Mouse (Mus musculus): ENCODE measurements around the gene Ndufb2. TPM values are rescaled to one million over a fixed set of nuclear protein-coding genes. Genes with fewer than 3 reads are reported as not detected.
A peak's percentile ranks its signal among the peaks of the same experiment; 100 is the strongest.

The Ndufb2 gene
- polyA plus RNA-seq, 1 experiment from 2014 or later = 418 TPM

- H3K27me3 ChIP-seq (replicated peaks) = no peaks in the 10 kb centered on the region
- no peak overlapping the region for H3K4me3 ChIP-seq
- 93% methylated on average over 4 of the region's 4 CpGs for WGBS
- no peak for ATAC-seq (replicated peaks)
- H3K36me3 ChIP-seq (replicated peaks) = peaks cover 15% of the 10 kb centered on the region
- H3K27ac ChIP-seq = peak overlapping the region; percentile 92; the same call in 1 of the 2 replicates
- peaks cover 19% of the 10 kb centered on the region for H3K4me1 ChIP-seq
- H3K4me2 ChIP-seq = no peak overlapping the region
- no peak overlapping the region for H3K9ac ChIP-seq
- H3K9me3 ChIP-seq = no peaks in the 10 kb centered on the region
Observed at GRCm38 (mm10) chr6:39591481-39591880, 893 bp upstream of the Ndufb2 start.

DNA sequence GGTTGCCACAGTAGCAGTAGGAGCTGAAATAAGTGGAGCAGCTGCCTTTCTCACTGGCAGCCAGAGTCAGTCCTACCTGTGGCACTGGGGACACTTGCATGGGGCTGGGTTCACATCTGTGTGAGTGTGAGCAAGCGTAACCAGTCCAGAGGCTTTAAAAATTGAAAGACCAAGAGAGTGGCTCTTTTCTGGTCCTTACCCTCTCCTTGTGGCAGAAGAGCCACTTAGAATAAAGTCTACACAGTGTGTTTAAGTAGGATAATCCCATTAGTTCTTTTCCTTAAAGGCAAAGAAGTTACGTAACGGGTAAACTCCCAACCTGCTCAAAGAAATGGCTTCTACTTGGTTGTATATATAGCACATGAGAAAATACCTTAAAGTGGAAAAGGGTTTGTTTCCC, 8.5 kb downstream of the Ndufb2 start:
- Histone ChIP-seq H3K4me3 (no peak overlapping the region), H3K27ac (no peak overlapping the region), H3K9ac (no peak overlapping the region), H3K27me3 (replicated peaks) (no peaks in the 10 kb centered on the region), H3K4me2 (no peak overlapping the region), H3K36me3 (replicated peaks) (peaks cover 30% of the 10 kb centered on the region), H3K4me1 (no peaks in the 10 kb centered on the region), H3K9me3 (no peaks in the 10 kb centered on the region)
- WGBS = 90% methylated on average over 3 of the region's 3 CpGs
- no peak for ATAC-seq (replicated peaks)

DNA sequence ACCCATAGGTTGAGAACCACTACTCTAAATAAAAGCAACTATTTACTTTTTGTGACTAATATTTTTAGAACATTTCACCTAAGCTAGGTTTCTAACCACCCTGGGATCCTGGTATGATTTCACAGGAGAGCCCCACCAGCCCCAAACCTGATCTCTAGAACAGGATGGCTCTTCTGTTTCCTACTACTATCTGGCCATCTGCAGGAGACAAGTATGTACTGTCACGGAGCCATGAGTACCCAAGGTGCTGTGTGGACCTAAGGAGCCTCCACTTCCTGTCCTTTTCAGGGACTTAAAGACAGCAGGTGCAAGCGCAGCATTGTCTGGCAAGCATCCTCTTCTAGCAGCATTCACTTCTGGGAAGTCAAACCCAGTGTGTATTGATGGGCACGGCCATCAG, 9.5 kb downstream of the Ndufb2 start:
- Histone ChIP-seq H3K27ac (no peak overlapping the region), H3K9ac (no peak overlapping the region), H3K27me3 (replicated peaks) (no peaks in the 10 kb centered on the region), H3K4me1 (no peaks in the 10 kb centered on the region), H3K4me2 (no peak overlapping the region), H3K36me3 (replicated peaks) (peaks cover 30% of the 10 kb centered on the region), H3K4me3 (no peak overlapping the region), H3K9me3 (no peaks in the 10 kb centered on the region)
- WGBS = 86% methylated on average over 3 of the region's 3 CpGs
- no peak for ATAC-seq (replicated peaks)

DNA sequence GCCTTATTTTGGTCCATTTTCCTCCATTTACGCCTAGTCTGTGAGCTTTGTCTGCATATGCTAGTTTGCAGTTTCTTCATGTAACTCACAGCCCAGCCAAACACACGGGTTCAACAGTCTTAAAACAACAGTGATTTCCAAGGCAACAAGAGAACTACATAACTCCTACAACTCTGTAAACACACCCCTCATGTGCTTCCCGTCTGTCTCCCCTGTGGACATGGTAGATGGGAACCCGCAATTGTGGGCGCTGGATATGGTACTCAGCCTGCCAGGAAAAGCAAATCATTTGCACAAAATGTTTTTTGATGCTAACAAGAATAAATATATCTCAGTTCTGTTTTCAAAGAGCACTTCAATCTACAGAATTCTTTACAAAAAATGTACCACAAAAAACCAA, 12.2 kb downstream of the Ndufb2 start:
- Histone ChIP-seq H3K4me2 (no peak overlapping the region), H3K9me3 (no peaks in the 10 kb centered on the region), H3K27me3 (replicated peaks) (no peaks in the 10 kb centered on the region), H3K4me1 (no peaks in the 10 kb centered on the region), H3K27ac (no peak overlapping the region), H3K4me3 (no peak overlapping the region), H3K36me3 (replicated peaks) (peaks cover 11% of the 10 kb centered on the region), H3K9ac (no peak overlapping the region)
- ATAC-seq (replicated peaks) = no peak
- 79% methylated on average over 5 of the region's 5 CpGs for WGBS

DNA sequence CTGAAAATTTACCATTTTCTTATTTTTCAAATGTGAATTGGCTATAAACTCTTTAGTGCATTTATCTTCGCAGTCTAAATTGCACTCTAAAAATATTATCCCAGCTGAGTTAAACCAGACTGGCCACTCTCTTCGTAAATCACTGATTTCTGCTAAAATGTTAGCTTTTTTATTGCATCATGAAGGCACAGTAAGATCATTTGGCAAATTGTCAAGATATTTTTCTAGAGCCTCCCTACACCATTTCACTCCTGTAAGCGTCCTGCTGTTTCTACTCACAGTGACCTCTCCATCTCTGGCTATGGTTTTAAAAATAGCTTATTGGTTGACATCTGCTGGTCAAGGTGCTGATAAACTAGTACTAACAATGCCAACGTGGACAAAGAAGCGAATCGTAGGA, 13.7 kb downstream of the Ndufb2 start:
- Histone ChIP-seq H3K9ac (no peak overlapping the region), H3K27ac (no peak overlapping the region), H3K4me1 (no peaks in the 10 kb centered on the region), H3K36me3 (replicated peaks) (peaks cover 5% of the 10 kb centered on the region; the same call in 1 of the 2 replicates), H3K27me3 (replicated peaks) (no peaks in the 10 kb centered on the region), H3K4me3 (no peak overlapping the region), H3K9me3 (no peaks in the 10 kb centered on the region), H3K4me2 (no peak overlapping the region)
- 91% methylated on average over 6 of the region's 6 CpGs for WGBS
- ATAC-seq (replicated peaks) = no peak

DNA sequence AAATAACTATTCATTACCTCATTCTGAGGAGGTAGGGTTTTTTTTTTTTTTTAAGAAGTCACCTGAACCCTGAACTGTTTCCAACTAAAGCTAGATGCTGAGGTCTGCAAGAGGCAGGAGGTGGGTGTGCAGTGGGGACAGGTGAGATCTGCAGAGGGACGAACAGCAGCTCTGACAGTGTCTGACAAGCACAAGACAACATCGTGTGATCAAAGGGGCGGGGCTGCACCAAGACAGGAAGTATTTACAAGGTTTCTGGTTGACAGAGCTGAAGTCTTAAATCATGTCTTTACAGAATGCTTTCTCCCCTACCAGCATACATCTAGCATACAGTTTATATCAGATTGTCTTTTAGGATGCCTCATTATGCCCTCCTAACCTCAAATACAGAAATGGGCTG, 14.5 kb downstream of the Ndufb2 start:
- no peak overlapping the region for H3K27ac ChIP-seq
- no peak overlapping the region for H3K9ac ChIP-seq
- no peaks in the 10 kb centered on the region for H3K27me3 ChIP-seq (replicated peaks)
- ATAC-seq (replicated peaks) = no peak
- peaks cover 5% of the 10 kb centered on the region; the same call in 1 of the 2 replicates for H3K36me3 ChIP-seq (replicated peaks)
- no peaks in the 10 kb centered on the region for H3K4me1 ChIP-seq
- H3K4me2 ChIP-seq = no peak overlapping the region
- 76% methylated on average over 3 of the region's 3 CpGs for WGBS
- H3K4me3 ChIP-seq = no peak overlapping the region
- no peaks in the 10 kb centered on the region for H3K9me3 ChIP-seq

DNA sequence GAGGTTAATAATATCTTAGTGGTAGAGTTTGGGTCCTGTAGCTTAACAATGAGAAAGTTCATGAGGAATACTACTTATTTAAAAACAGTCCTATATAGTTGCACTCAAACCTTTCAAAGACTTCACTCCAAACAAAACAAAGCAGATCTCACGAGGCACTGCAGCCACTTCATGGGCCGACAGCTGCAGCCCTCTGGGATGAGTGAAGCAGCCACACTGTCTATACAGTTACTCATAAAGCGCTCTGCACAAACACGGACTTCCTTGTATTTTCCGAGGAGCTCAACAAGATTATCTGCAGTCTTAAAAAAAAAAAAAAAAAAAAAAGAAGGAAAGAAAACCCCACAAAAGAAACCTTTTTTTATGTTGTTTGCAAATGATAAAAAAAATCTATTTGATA, 15.0 kb downstream of the Ndufb2 start:
- Histone ChIP-seq H3K4me2 (no peak overlapping the region), H3K4me1 (no peaks in the 10 kb centered on the region), H3K27me3 (replicated peaks) (no peaks in the 10 kb centered on the region), H3K9me3 (no peaks in the 10 kb centered on the region), H3K27ac (no peak overlapping the region), H3K9ac (no peak overlapping the region), H3K36me3 (replicated peaks) (peaks cover 5% of the 10 kb centered on the region; the same call in 1 of the 2 replicates), H3K4me3 (no peak overlapping the region)
- WGBS = 74% methylated on average over 5 of the region's 5 CpGs
- ATAC-seq (replicated peaks) = no peak

DNA sequence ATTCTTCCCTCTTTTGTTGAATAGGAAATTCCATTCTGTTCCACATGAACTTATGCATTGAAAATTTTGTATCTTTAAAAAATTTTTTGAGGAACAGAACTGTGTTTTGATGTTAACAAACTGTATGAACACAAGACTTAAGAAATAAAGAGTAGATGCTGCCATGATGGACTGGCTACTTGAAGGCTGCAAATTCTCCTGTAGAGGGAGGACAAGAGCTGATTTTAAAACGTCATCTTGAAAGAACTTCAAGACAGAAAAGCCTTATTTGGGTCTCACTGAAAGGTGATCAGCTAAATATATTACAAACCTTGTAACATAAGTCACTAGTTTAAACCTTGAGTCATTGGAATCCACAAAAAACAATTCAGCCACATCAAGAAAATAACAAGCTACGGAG, 17.8 kb downstream of the Ndufb2 start:
- ATAC-seq (replicated peaks) = no peak
- H3K4me1 ChIP-seq = no peaks in the 10 kb centered on the region
- no peak overlapping the region for H3K4me3 ChIP-seq
- H3K9me3 ChIP-seq = no peaks in the 10 kb centered on the region
- no peak overlapping the region for H3K9ac ChIP-seq
- no peak overlapping the region for H3K4me2 ChIP-seq
- 74% methylated on average over 2 of the region's 2 CpGs for WGBS
- H3K27ac ChIP-seq = no peak overlapping the region
- peaks cover 12% of the 10 kb centered on the region for H3K36me3 ChIP-seq (replicated peaks)
- H3K27me3 ChIP-seq (replicated peaks) = no peaks in the 10 kb centered on the region

- H3K4me2 ChIP-seq = no peak overlapping the region
- H3K36me3 ChIP-seq (replicated peaks) = peaks cover 21% of the 10 kb centered on the region
- H3K9me3 ChIP-seq = no peaks in the 10 kb centered on the region
- 89% methylated on average over 2 of the region's 2 CpGs for WGBS
- no peak overlapping the region for H3K4me3 ChIP-seq
- no peak overlapping the region for H3K9ac ChIP-seq
- H3K27ac ChIP-seq = no peak overlapping the region
- no peaks in the 10 kb centered on the region for H3K27me3 ChIP-seq (replicated peaks)
- ATAC-seq (replicated peaks) = no peak
- no peaks in the 10 kb centered on the region for H3K4me1 ChIP-seq
Observed at GRCm38 (mm10) chr6:39611296-39611695, 18.9 kb downstream of the Ndufb2 start.

Other genes starting within 250 kb of the Ndufb2 start
- 62.8 and 65.8 TPM in 2 replicates for gene Slc37a3, start 214.9 kb upstream of the Ndufb2 start, polyA plus RNA-seq (2015; fragmentation: Nextera tagmentation; extraction: Ambion mirVana)
- gene Rab19, start 211.4 kb upstream of the Ndufb2 start, polyA plus RNA-seq (2015; fragmentation: Nextera tagmentation; extraction: Ambion mirVana) = 0.31 and 0.36 TPM in 2 replicates
- 269 TPM in 2 replicates for gene Mkrn1, start 172.1 kb upstream of the Ndufb2 start, polyA plus RNA-seq (2015; fragmentation: Nextera tagmentation; extraction: Ambion mirVana)
- gene Dennd2a, start 34.7 kb upstream of the Ndufb2 start, polyA plus RNA-seq (2015; fragmentation: Nextera tagmentation; extraction: Ambion mirVana) = 21.0 and 21.2 TPM in 2 replicates
- 46.3 and 53.6 TPM in 2 replicates for gene Adck2, start 18.7 kb upstream of the Ndufb2 start, polyA plus RNA-seq (2015; fragmentation: Nextera tagmentation; extraction: Ambion mirVana)
- 0.88 and 2.6 TPM in 2 replicates for gene Gm42420, start 6.8 kb upstream of the Ndufb2 start, polyA plus RNA-seq (2015; fragmentation: Nextera tagmentation; extraction: Ambion mirVana)
- gene Braf, start 132.9 kb downstream of the Ndufb2 start, polyA plus RNA-seq (2015; fragmentation: Nextera tagmentation; extraction: Ambion mirVana) = 23.7 and 26.3 TPM in 2 replicates
- 155 and 156 TPM in 2 replicates for gene Mrps33, start 218.4 kb downstream of the Ndufb2 start, polyA plus RNA-seq (2015; fragmentation: Nextera tagmentation; extraction: Ambion mirVana)